Mouse (Mus musculus) limb, embryonic 14.5 days (tissue): Measurements from ENCODE around the gene Sppl2c. TPM values are rescaled to one million over a fixed set of nuclear protein-coding genes. Genes with fewer than 3 reads are reported as not detected.

Experiments used
- ATAC-seq: fragments of 200-750 bp; cut with Nextera tagmentation; 2 replicates; pipeline ENCODE4 v1.8.0; 2017; ENCODE audit warnings: low read depth, moderate number of reproducible peaks, moderate TSS enrichment; ENCODE audit not compliant: low FRiP score
- DNase-seq: peaks from one replicate; pipeline ENCODE4 v3.0.0-alpha.2; 2015; ENCODE audit warnings: low spot score
- H3K27ac ChIP-seq: fragments of 300-500 bp; sonication (generic); replicated peaks from 2 replicates; pipeline ENCODE4 v1.5.1; 2014; ENCODE audit warnings: low read depth, mild to moderate bottlenecking, low read length, moderate library complexity, mixed read lengths
- H3K27me3 ChIP-seq: fragments of 300-500 bp; sonication (generic); 2 replicates; pipeline ENCODE4 v1.6.1; 2014; ENCODE audit warnings: low read length, mixed read lengths; ENCODE audit not compliant: control insufficient read depth, insufficient read depth
- H3K36me3 ChIP-seq: fragments of 300-500 bp; sonication (generic); 2 replicates; pipeline ENCODE4 v1.6.1; 2014; ENCODE audit warnings: mild to moderate bottlenecking, low read length, moderate library complexity, mixed read lengths; ENCODE audit not compliant: control insufficient read depth, insufficient read depth
- H3K4me1 ChIP-seq: fragments of 300-500 bp; sonication (generic); 2 replicates; pipeline ENCODE4 v1.6.1; 2014; ENCODE audit warnings: antibody characterized with exemption, low read length, mixed read lengths; ENCODE audit not compliant: control insufficient read depth, insufficient read depth
- H3K4me2 ChIP-seq: fragments of 300-500 bp; sonication (generic); replicated peaks from 2 replicates; pipeline ENCODE4 v1.6.1; 2014; ENCODE audit warnings: low read depth, mild to moderate bottlenecking, low read length, moderate library complexity; ENCODE audit not compliant: severe bottlenecking
- H3K4me3 ChIP-seq: fragments of 300-500 bp; sonication (generic); replicated peaks from 2 replicates; pipeline ENCODE4 v1.5.1; 2014; ENCODE audit warnings: low read length
- H3K9ac ChIP-seq: fragments of 300-500 bp; sonication (generic); 2 replicates; pipeline ENCODE4 v1.6.1; 2014; ENCODE audit warnings: mild to moderate bottlenecking, low read depth, low read length, moderate library complexity; ENCODE audit not compliant: severe bottlenecking
- H3K9me3 ChIP-seq: fragments of 300-500 bp; sonication (generic); 2 replicates; pipeline ENCODE4 v1.6.1; 2016; ENCODE audit warnings: low read length; ENCODE audit not compliant: control insufficient read depth
- POLR2A ChIP-seq: fragments of 200-500 bp; IDR thresholded peaks from 2 replicates; pipeline ENCODE4 v1.8.0; 2012; ENCODE audit warnings: inconsistent platforms, mild to moderate bottlenecking, moderate library complexity, borderline replicate concordance; ENCODE audit not compliant: insufficient read depth, insufficient read length; ENCODE audit errors: extremely low read depth
- WGBS: fragments of 180-500 bp; shearing (Covaris S2); extraction: QIAGEN DNeasy Blood & Tissue Kit; methylation state at CpG from one replicate; pipeline ENCODE4 v1.1.7; 2014; 5-methylcytosine and 5-hydroxymethylcytosine counted together
- polyA plus RNA-seq, 2 experiments: library from polyadenylated mRNA; depleted of rRNA in 1 of 2; stranded (reverse) in 1 of 2; unstranded in 1 of 2; fragments of >200 nt; fragmentation: Nextera tagmentation in 1 of 2; extraction: Ambion mirVana in 1 of 2; gene quantifications; 2 replicates each; pipeline versions ENCODE4 v1.2.1 to v1.2.3; 2012 to 2014

Gene Sppl2c
- polyA plus RNA-seq, 2 experiments, result not detected

DNA sequence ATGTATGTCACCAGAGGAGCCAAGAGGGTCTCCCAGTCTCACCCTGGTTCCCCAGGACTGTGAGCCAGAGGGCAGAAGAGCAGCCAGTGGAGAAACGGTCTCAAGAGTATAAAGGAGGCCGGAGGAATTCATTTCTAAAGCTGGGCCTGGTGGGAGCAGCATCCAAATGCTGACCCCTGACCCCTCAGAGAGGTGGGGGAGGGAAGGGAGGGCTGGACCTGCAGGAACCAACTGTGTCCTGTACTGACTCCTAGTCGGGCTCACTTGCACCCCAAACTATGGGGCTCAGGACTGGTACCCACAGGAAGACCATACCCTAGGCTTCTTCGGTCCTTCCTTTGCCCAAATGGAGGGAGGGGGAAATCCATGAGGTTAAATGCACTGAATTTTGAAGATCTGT lies 31.8 kb upstream of the Sppl2c start:
- ATAC-seq (no peak), DNase-seq (no peak)
- Histone ChIP-seq H3K9ac (no peak overlapping the region), H3K4me3 (no peak overlapping the region), H3K27ac (no peak overlapping the region), H3K4me2 (no peak overlapping the region), H3K4me1 (peaks cover 4% of the 10 kb centered on the region; the same call in 1 of the 2 replicates), H3K9me3 (no peaks in the 10 kb centered on the region), H3K36me3 (no peaks in the 10 kb centered on the region), H3K27me3 (0 out of 2 replicates have a peak, but pooled peaks cover 2% of the 10 kb centered on the region)
- no peak for TF ChIP-seq POLR2A
- WGBS, result 63% methylated on average over 4 of the region's 4 CpGs

DNA sequence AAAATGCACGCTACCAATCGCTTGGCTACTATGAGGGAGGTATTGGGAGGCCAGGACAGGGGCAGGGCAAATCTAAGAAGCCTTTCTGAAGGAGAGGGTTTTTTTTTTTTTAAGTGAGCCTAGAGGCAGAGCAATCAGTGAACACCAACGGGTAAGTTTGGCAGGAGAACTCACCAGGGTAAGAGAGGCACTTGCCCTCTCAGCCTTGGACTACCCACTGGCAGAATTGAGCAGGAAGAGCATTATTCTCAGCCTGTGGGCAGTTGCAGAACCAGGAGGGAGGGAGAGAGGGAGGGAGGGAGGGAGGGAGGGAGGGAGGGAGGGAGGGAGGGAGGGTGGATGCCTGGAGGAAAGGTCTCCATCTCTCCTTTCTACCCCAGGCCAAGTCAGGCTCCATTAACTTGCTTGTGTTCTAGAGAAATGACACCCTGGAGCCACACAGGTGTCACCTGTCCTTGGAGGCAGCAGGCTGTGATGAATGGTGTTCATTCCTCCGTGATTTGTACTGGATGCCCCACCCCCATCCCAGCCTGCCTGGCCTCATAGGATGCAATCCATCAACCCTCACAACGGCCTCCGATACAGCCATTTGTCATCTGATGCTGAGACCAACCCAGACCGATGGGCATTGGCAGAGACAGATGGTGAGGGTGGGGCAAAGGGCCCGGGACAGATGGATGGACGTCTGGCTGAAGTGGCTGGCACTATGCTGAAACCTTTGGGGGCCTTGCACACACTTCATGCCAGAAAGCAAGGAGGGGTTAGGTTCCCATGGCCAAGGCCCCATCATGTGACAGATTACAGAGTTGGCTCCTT lies 31.1 kb upstream of the Sppl2c start:
- no peak for DNase-seq

DNA sequence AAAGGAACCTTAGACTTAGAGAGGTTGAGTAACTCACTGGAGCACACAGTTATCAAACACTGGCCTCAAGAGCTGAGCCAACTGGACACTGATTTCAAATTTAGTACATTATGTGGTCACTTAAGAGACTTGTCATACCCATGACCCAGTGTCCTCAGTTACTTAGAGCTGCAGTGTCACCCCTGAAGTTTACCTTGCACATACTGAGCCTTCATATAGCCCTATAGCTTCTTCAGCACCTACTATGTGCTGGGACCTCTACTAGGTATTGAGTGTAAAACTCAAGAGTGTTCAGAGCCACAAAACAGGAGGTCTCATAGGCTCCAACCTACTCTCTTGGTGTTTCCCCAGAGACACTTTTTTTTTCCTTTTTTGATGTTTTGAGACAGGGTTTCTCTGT lies 30.2 kb upstream of the Sppl2c start:
- Histone ChIP-seq H3K27ac (no peak overlapping the region), H3K36me3 (no peaks in the 10 kb centered on the region), H3K4me3 (no peak overlapping the region), H3K4me2 (no peak overlapping the region), H3K27me3 (0 out of 2 replicates have a peak, but pooled peaks cover 2% of the 10 kb centered on the region), H3K9me3 (no peaks in the 10 kb centered on the region), H3K9ac (no peak overlapping the region), H3K4me1 (peaks cover 4% of the 10 kb centered on the region; the same call in 1 of the 2 replicates)
- TF ChIP-seq POLR2A, result no peak
- DNase-seq (no peak), ATAC-seq (no peak)

More for the DNA sequence above, 31.1 kb upstream of the Sppl2c start:
- Histone ChIP-seq H3K4me2 (no peak overlapping the region), H3K4me3 (no peak overlapping the region), H3K9me3 (no peaks in the 10 kb centered on the region), H3K27ac (no peak overlapping the region), H3K36me3 (no peaks in the 10 kb centered on the region), H3K9ac (no peak overlapping the region), H3K27me3 (0 out of 2 replicates have a peak, but pooled peaks cover 2% of the 10 kb centered on the region), H3K4me1 (peaks cover 4% of the 10 kb centered on the region; the same call in 1 of the 2 replicates)
- TF ChIP-seq POLR2A, result no peak
- no peak for ATAC-seq
- WGBS, result 26% methylated on average over 9 of the region's 9 CpGs

DNA sequence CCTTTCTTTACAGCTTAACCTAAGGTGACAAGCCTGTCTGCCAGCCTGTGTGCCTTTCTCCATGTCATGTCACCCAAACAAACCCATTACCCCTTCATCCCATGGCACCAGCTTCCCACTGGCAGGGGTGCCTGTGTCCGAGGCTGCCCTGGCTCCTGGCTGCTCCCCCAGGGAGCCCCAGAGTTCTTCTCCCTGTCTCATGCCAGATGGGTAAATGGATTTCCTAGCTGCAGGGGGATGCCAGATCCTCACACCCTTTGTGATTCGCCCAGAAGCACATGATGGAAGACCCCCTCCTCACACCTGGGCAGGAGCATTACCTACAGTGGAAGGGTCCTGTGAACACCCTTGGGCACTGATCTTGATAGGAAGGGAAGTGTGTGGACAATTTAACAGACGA lies 29.7 kb upstream of the Sppl2c start:
- DNase-seq (no peak), ATAC-seq (no peak)
- 0 out of 2 replicates have a peak, but pooled peaks cover 2% of the 10 kb centered on the region for H3K27me3 ChIP-seq
- H3K9me3 ChIP-seq, result no peaks in the 10 kb centered on the region
- no peak overlapping the region for H3K9ac ChIP-seq
- H3K4me2 ChIP-seq, result no peak overlapping the region
- no peak overlapping the region for H3K4me3 ChIP-seq
- TF ChIP-seq POLR2A, result no peak
- H3K36me3 ChIP-seq, result no peaks in the 10 kb centered on the region
- 57% methylated on average over 3 of the region's 3 CpGs for WGBS
- peaks cover 4% of the 10 kb centered on the region; the same call in 1 of the 2 replicates for H3K4me1 ChIP-seq
- no peak overlapping the region for H3K27ac ChIP-seq

DNA sequence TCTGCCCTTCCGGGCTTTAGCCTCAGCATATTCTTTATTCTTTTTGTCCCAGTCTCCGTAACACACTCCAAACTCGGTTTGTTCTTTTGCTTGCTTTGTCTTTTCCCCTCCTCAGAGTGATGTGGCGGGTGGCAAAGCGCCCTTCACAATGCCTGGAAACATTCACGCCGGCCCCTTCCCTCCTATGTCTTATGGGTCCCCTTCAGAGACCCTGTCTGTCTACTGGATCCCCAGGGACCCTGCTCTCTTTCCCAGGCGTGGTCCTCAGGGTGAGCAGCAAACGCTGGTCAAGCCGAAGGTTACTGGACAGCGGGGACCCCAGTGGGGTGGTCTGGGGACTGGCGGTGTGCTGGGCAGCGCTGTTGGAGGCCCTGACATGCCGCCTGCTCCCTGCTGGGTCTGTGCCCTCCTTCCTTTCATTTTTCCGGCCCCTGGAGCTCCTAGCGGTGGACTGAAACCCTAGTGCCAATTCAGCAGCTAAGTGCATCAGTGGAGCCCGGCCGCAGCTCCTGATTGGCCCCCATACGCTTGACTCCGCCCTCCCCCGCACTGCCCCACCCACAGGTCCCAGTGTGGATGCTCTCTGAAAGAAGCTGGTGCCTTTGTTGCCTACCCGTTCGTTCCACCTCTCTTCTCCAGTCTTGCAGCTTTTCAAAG lies 28.4 kb upstream of the Sppl2c start:
- no peak overlapping the region for H3K27ac ChIP-seq
- no peak for TF ChIP-seq POLR2A
- WGBS, result 6% methylated on average over 23 of the region's 23 CpGs

More for the DNA sequence above, 28.4 kb upstream of the Sppl2c start:
- Histone ChIP-seq H3K4me2 (peak overlapping the region; percentile 53), H3K36me3 (no peaks in the 10 kb centered on the region), H3K27me3 (0 out of 2 replicates have a peak, but pooled peaks cover 2% of the 10 kb centered on the region), H3K9ac (no peak overlapping the region), H3K4me3 (peak overlapping the region; percentile 30), H3K4me1 (peaks cover 4% of the 10 kb centered on the region; the same call in 1 of the 2 replicates), H3K9me3 (no peaks in the 10 kb centered on the region)
- ATAC-seq (peak; percentile 85; the same call in 1 of the 2 replicates), DNase-seq (peak; percentile 63)
